Mouse (Mus musculus): Measurements from ENCODE around the gene Adgrd1. TPM values are rescaled to one million over a fixed set of nuclear protein-coding genes. Genes with fewer than 3 reads are reported as not detected.

Adgrd1 gene
- polyA plus RNA-seq, 1 experiment from 2014 or later = 5.7 TPM

DNA sequence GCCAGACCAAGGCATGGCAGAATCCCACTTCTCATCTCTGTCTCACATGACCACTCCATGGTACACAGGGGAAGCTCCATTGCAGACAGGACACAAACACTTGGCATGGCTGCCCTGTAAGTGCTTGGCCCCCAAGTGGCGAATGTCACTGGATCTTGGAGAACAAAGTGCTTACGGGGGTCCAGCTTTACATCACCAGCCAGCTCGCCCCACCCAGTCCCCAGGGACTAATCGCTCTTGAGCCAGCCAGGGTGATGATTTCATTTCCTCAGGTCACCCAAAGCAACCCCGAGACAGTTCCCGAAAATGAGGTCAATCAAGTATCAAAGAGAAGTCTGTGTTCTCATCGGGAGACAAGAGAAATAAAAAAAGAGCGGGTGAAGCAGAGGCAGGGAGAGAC is 33.8 kb downstream of the Adgrd1 start:
- H3K4me1 ChIP-seq (ENCODE audit: control insufficient read depth, insufficient read depth, low read length) = no peaks in the 10 kb centered on the region
- 89% methylated on average over 8 of the region's 8 CpGs for WGBS

GRCm38 (mm10) chr5:129137405-129137804 is 40.9 kb downstream of the Adgrd1 start:
- Histone ChIP-seq H3K27me3 (replicated peaks; ENCODE audit: control insufficient read depth, insufficient read depth, low read length) (no peaks in the 10 kb centered on the region), H3K9me3 (ENCODE audit: control insufficient read depth, low read length) (no peaks in the 10 kb centered on the region), H3K4me1 (ENCODE audit: control insufficient read depth, insufficient read depth, low read length) (no peaks in the 10 kb centered on the region), H3K9ac (ENCODE audit: low read depth, low read length) (no peak overlapping the region), H3K4me2 (ENCODE audit: low read depth, low read length) (no peak overlapping the region), H3K27ac (replicated peaks; ENCODE audit: low read depth, low read length) (no peak overlapping the region), H3K36me3 (ENCODE audit: control insufficient read depth, insufficient read depth, low read length) (no peaks in the 10 kb centered on the region), H3K4me3 (ENCODE audit: low read depth, low read length) (no peak overlapping the region)
- ATAC-seq (ENCODE audit: low read depth) (no peak), DNase-seq (ENCODE audit: low spot score) (no peak)
- 80% methylated on average over 5 of the region's 5 CpGs for WGBS

More for the DNA sequence above, 33.8 kb downstream of the Adgrd1 start:
- Histone ChIP-seq H3K27me3 (replicated peaks; ENCODE audit: control insufficient read depth, insufficient read depth, low read length) (no peaks in the 10 kb centered on the region), H3K4me2 (ENCODE audit: low read depth, low read length) (no peak overlapping the region), H3K4me3 (ENCODE audit: low read depth, low read length) (no peak overlapping the region), H3K36me3 (ENCODE audit: control insufficient read depth, insufficient read depth, low read length) (no peaks in the 10 kb centered on the region), H3K9me3 (ENCODE audit: control insufficient read depth, low read length) (peaks cover 9% of the 10 kb centered on the region), H3K27ac (replicated peaks; ENCODE audit: low read depth, low read length) (no peak overlapping the region), H3K9ac (ENCODE audit: low read depth, low read length) (no peak overlapping the region)
- no peak for ATAC-seq (ENCODE audit: low read depth)
- DNase-seq (ENCODE audit: low spot score) = no peak

DNA sequence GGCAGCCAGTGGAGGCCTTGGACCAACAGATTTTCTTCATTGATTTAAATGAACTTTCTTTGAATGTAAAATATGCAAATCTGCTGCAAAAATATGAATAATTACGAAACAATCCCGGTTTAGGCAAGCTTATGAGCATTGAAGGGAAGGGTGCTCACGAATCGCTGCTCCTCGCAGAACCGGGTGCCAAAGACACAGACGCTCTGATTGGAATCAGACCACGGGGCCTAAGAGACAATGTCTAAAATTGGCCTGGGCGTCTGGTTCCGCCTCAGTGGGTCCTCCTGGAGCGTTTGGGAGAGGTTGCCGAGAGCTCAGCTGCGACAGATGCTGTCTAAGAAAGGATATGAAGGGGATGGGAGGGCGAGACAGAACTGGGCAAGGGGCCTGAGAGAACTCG is 42.0 kb downstream of the Adgrd1 start:
- WGBS = 75% methylated on average over 15 of the region's 15 CpGs
- ATAC-seq (ENCODE audit: low read depth) = no peak

GRCm38 (mm10) chr5:129142801-129143200 is 46.3 kb downstream of the Adgrd1 start:
- no peak overlapping the region for H3K9ac ChIP-seq (ENCODE audit: low read depth, low read length)
- no peaks in the 10 kb centered on the region for H3K36me3 ChIP-seq (ENCODE audit: control insufficient read depth, insufficient read depth, low read length)
- no peak overlapping the region for H3K4me3 ChIP-seq (ENCODE audit: low read depth, low read length)
- ATAC-seq (ENCODE audit: low read depth) (no peak), DNase-seq (ENCODE audit: low spot score) (peak; percentile 35)
- H3K9me3 ChIP-seq (ENCODE audit: control insufficient read depth, low read length) = no peaks in the 10 kb centered on the region
- WGBS = 36% methylated on average over 5 of the region's 5 CpGs
- no peak overlapping the region for H3K27ac ChIP-seq (replicated peaks; ENCODE audit: low read depth, low read length)
- H3K27me3 ChIP-seq (replicated peaks; ENCODE audit: control insufficient read depth, insufficient read depth, low read length) = no peaks in the 10 kb centered on the region
- H3K4me1 ChIP-seq (ENCODE audit: control insufficient read depth, insufficient read depth, low read length) = peaks cover 10% of the 10 kb centered on the region; the same call in 1 of the 2 replicates
- no peak overlapping the region for H3K4me2 ChIP-seq (ENCODE audit: low read depth, low read length)

More for the DNA sequence above, 42.0 kb downstream of the Adgrd1 start:
- Histone ChIP-seq H3K4me1 (ENCODE audit: control insufficient read depth, insufficient read depth, low read length) (0 out of 2 replicates have a peak, but pooled peaks cover 3% of the 10 kb centered on the region), H3K4me3 (ENCODE audit: low read depth, low read length) (no peak overlapping the region), H3K4me2 (ENCODE audit: low read depth, low read length) (no peak overlapping the region), H3K27ac (replicated peaks; ENCODE audit: low read depth, low read length) (no peak overlapping the region), H3K9ac (ENCODE audit: low read depth, low read length) (no peak overlapping the region), H3K9me3 (ENCODE audit: control insufficient read depth, low read length) (no peaks in the 10 kb centered on the region), H3K27me3 (replicated peaks; ENCODE audit: control insufficient read depth, insufficient read depth, low read length) (no peaks in the 10 kb centered on the region), H3K36me3 (ENCODE audit: control insufficient read depth, insufficient read depth, low read length) (no peaks in the 10 kb centered on the region)
- DNase-seq (ENCODE audit: low spot score) = peak; percentile 23

GRCm38 (mm10) chr5:129145307-129145935 is 48.9 kb downstream of the Adgrd1 start:
- WGBS = 71% methylated on average over 8 of the region's 8 CpGs
- Histone ChIP-seq H3K4me3 (ENCODE audit: low read depth, low read length) (no peak overlapping the region), H3K9ac (ENCODE audit: low read depth, low read length) (no peak overlapping the region), H3K27me3 (replicated peaks; ENCODE audit: control insufficient read depth, insufficient read depth, low read length) (no peaks in the 10 kb centered on the region), H3K4me2 (ENCODE audit: low read depth, low read length) (no peak overlapping the region), H3K9me3 (ENCODE audit: control insufficient read depth, low read length) (no peaks in the 10 kb centered on the region), H3K4me1 (ENCODE audit: control insufficient read depth, insufficient read depth, low read length) (peaks cover 10% of the 10 kb centered on the region; the same call in 1 of the 2 replicates), H3K36me3 (ENCODE audit: control insufficient read depth, insufficient read depth, low read length) (no peaks in the 10 kb centered on the region), H3K27ac (replicated peaks; ENCODE audit: low read depth, low read length) (no peak overlapping the region)
- DNase-seq (ENCODE audit: low spot score) = peak; percentile 40
- ATAC-seq (ENCODE audit: low read depth) = no peak

DNA sequence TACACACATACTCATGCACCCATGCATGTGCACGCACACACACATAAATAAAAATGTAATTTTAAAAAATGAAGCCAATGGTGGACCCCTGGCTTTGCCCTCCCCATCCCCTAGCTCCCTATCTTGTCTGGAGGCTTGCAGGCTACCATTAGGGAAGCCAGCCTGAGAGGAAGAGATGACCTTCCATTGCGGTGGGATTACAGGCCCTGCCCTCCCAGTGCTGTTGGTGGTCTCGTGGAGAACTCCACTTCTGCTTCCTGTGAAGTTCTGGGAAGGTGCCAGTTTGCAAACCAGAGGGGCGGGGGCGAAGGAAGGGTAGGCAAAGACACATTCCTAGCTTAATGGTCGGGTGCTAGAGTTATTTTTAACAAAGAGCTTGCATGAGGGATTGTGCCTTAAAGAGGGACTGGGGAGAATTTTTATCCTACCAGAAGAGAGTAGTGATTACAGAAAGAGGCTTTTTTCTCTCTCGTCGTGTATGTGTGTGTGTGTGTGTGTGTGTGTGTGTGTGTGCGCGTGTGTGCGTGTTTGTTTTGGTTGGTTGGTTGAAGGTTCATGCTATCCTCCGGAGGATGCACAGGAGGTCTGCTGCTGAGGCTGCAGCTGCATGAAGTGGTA is 50.5 kb downstream of the Adgrd1 start:
- Histone ChIP-seq H3K9ac (ENCODE audit: low read depth, low read length) (no peak overlapping the region), H3K4me3 (ENCODE audit: low read depth, low read length) (no peak overlapping the region), H3K27me3 (replicated peaks; ENCODE audit: control insufficient read depth, insufficient read depth, low read length) (no peaks in the 10 kb centered on the region), H3K36me3 (ENCODE audit: control insufficient read depth, insufficient read depth, low read length) (no peaks in the 10 kb centered on the region), H3K9me3 (ENCODE audit: control insufficient read depth, low read length) (no peaks in the 10 kb centered on the region), H3K27ac (replicated peaks; ENCODE audit: low read depth, low read length) (no peak overlapping the region), H3K4me2 (ENCODE audit: low read depth, low read length) (no peak overlapping the region), H3K4me1 (ENCODE audit: control insufficient read depth, insufficient read depth, low read length) (peaks cover 10% of the 10 kb centered on the region; the same call in 1 of the 2 replicates)
- DNase-seq (ENCODE audit: low spot score) (peak; percentile 51), ATAC-seq (ENCODE audit: low read depth) (no peak)
- 65% methylated on average over 12 of the region's 12 CpGs for WGBS

DNA sequence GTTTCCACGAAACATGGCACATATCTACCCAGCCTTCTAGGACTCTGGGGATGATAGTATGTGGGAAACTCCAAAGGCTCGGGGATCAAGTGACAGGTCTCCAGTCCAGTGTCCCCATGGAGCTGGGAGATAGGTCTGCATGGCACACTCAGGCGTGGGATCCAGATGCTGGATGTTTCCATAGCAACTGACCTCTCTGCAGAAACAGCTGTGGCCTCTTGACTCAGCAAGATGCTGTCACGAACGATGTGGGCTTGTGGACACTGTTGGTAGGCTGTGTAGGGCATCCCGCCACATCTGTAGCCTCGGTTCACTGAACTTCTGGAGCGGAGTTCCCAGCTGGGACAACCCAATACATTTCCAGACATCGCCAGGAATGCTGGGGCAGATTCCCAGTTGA is 51.9 kb downstream of the Adgrd1 start:
- ATAC-seq (ENCODE audit: low read depth) (no peak), DNase-seq (ENCODE audit: low spot score) (no peak)
- H3K9me3 ChIP-seq (ENCODE audit: control insufficient read depth, low read length) = no peaks in the 10 kb centered on the region
- no peak overlapping the region for H3K9ac ChIP-seq (ENCODE audit: low read depth, low read length)
- H3K27me3 ChIP-seq (replicated peaks; ENCODE audit: control insufficient read depth, insufficient read depth, low read length) = no peaks in the 10 kb centered on the region
- H3K4me1 ChIP-seq (ENCODE audit: control insufficient read depth, insufficient read depth, low read length) = peaks cover 6% of the 10 kb centered on the region; the same call in 1 of the 2 replicates
- no peak overlapping the region for H3K27ac ChIP-seq (replicated peaks; ENCODE audit: low read depth, low read length)
- no peaks in the 10 kb centered on the region for H3K36me3 ChIP-seq (ENCODE audit: control insufficient read depth, insufficient read depth, low read length)
- H3K4me3 ChIP-seq (ENCODE audit: low read depth, low read length) = no peak overlapping the region
- WGBS = 61% methylated on average over 9 of the region's 9 CpGs
- H3K4me2 ChIP-seq (ENCODE audit: low read depth, low read length) = no peak overlapping the region

DNA sequence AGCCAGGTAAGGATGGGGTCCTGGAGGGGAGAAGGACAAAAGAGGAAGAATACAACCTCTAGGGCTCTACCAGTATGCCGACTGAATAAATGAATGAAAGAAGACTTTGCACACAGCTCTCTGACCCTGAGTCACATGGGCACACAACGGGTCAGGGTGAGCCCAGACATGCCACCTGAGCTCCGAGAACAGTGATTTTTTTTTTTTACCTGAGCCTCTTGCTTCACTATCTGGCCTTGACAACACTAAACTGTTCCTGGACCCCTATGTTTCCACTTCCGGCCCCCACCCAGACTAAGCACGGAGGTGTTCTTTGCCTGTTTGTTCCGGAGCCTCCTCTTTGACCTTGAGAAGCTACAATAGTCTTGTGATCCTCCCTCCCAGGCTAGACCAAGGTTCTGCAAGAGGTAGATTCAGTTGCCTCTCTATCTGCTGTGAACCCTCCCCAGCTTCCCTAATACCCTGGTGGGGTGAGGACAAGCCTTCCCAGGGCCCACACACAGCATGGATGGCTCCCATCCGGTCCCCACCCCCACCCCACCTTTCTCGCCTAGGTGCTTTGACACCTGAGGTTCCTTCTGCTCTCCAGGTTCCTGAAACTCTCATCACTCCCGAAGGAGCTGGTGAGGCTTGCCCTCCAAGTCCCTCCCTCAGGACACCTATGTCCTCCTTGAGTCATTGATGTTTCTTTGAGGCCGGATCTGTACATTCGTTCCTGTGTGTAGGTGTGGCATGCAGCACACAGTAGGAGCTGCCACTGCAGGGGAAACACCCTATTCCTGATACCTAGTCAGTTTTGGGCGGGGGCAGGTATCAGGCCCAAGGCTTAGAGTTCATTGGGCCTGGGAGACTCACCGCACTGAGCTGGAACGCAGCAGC is 58.7 kb downstream of the Adgrd1 start:
- Histone ChIP-seq H3K4me3 (ENCODE audit: low read depth, low read length) (no peak overlapping the region), H3K4me1 (ENCODE audit: control insufficient read depth, insufficient read depth, low read length) (no peaks in the 10 kb centered on the region), H3K4me2 (ENCODE audit: low read depth, low read length) (no peak overlapping the region), H3K9me3 (ENCODE audit: control insufficient read depth, low read length) (no peaks in the 10 kb centered on the region), H3K27ac (replicated peaks; ENCODE audit: low read depth, low read length) (no peak overlapping the region), H3K9ac (ENCODE audit: low read depth, low read length) (no peak overlapping the region), H3K27me3 (replicated peaks; ENCODE audit: control insufficient read depth, insufficient read depth, low read length) (no peaks in the 10 kb centered on the region), H3K36me3 (ENCODE audit: control insufficient read depth, insufficient read depth, low read length) (no peaks in the 10 kb centered on the region)
- DNase-seq (ENCODE audit: low spot score) (no peak), ATAC-seq (ENCODE audit: low read depth) (no peak)
- WGBS = 70% methylated on average over 14 of the region's 14 CpGs

All from embryonic facial prominence, embryonic 14.5 days (tissue).